Mouse (Mus musculus): Measurements from ENCODE around the gene Trim67.
A peak's percentile ranks its signal among the peaks of the same experiment; 100 is the strongest.

The Trim67 gene

DNA sequence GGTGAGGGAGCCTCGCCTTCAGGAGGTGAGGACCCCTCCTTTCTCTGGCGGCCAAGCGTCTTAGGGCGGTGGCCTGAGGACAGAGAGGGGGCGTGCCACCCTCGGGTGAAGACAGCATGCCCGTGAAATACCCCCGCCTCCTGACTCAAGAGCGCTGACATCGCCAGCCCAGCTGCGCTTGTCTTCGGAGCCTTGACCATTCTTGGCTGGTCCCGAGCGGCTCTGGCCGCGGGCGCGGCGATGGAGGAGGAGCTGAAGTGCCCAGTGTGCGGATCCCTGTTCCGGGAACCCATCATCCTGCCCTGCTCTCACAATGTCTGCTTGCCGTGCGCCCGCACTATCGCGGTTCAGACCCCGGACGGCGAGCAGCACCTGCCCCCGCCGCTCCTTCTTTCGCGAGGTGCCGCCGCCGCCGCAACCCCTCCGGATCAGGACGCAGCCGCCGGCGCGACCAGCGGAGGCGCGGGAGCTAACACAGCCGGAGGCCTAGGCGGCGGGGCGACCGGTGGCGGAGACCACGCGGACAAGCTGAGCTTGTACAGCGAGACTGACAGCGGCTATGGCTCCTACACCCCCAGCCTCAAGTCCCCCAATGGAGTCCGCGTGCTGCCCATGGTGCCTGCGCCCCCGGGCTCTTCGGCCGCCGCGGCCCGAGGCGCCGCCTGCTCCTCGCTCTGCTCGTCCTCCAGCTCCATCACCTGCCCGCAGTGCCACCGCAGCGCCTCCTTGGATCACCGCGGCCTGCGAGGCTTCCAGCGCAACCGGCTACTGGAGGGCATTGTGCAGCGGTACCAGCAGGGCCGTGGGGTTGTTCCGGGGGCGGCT lies 981 bp downstream of the Trim67 start:
- DNase-seq (ENCODE audit: extremely low read depth, low read depth, low spot score): no peak

DNA sequence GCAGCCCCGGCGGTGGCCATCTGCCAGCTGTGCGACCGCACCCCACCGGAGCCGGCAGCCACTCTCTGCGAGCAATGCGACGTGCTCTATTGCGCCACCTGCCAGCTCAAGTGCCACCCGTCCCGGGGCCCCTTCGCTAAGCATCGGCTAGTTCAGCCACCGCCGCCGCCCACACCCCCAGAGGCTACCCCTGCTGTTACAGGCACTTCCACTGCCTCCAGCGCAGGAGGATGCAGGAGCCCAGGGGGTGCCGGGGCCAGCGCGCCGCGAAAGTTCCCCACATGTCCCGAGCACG lies 1.5 kb downstream of the Trim67 start:
- DNase-seq (ENCODE audit: extremely low read depth, low read depth, low spot score): no peak

DNA sequence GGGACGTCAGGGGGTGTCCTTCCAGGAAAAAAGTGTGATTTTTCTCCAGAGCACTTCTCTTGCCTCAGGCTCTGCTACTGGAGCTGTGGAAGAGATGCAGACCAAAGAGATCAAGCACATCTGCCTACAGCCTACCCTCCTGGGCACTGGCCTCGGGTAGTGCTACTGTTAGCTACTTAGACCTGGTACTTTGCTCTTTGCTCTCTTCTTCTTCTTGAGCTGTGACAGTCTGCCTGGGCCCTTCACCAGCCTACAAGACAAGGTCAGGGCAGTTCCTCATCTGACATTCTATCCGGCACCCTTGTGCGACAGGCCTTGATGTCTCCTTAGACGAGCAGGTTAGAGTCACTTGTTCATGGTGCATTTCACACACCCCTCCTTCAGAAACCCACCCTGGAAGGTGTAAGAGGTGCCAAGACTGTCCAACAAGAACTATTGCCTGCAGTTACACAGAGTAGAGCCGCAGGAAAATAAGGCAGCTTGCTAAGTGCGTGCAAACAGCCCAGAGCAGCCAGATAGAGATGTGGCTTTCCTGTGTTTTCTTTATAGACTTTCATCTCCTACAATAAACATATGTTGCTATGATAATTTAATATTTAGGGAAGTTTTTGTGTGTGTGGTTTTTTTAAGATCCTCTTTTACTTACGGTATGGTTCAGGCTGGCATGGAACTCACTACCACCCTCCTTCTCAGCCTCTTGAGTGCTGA lies 3.0 kb downstream of the Trim67 start:
- DNase-seq (ENCODE audit: extremely low read depth, low read depth, low spot score): no peak

DNA sequence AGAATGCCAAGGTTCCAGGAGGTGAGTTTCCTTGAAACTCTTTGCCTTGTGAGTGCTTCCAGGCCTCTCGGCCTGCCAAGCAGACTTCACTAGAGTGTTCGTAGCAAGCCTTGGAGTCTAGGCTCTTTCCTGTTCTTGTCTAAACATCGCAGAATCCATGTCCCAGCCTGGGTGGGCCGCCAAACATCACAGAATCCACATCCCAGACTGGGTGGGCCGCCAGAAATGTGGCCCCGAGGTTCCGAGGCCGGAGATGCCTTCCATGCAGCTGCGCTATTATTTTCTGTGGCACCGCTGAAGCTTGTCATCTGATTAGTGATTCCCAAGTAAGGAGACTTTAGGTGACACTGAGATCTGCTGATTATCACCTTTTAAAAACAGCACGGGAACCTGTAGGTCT lies 7.7 kb downstream of the Trim67 start:
- DNase-seq (ENCODE audit: extremely low read depth, low read depth, low spot score): no peak

DNA sequence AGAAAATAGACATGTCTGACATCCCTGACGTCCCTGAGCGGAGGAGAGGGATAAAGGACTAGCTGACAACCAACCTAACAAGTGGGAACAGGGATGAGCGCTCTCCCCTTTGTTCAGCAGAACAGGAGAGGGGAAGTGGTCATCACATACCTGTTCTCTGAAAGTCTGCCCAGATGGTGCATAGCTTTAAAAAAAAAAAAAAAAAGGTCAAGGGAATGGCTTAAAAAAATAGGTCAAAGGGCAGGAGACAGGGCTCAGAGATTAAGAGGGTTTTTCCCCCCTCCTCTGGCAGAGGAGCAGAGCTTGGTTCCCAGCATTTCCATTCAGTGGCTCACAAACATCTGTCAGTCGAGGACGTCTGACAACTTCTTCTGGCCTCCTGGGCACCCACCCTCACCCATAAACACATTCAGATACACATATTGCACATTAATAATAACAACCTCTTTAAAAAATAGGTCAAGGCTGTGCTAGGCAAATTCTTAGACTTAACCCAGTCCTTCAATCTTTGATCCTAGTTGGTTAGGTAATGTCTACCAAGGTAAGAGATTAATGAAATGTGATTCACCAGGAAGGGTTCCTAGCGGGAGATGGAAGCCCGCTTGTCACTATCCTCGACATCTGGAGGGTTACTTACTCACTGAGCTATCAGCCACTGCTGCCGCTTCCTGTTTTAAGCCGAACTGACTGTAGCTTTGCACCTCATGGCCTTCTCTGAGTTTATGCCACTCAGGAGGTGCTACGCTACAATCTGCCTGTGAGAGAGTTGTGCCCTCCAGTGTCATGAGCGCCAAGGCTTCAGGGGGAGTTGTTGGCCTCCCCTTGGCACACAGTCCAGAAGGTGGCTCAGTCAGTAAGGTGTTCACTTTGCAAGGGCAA lies 11.2 kb downstream of the Trim67 start:
- no peak for DNase-seq (ENCODE audit: extremely low read depth, low read depth, low spot score)

DNA sequence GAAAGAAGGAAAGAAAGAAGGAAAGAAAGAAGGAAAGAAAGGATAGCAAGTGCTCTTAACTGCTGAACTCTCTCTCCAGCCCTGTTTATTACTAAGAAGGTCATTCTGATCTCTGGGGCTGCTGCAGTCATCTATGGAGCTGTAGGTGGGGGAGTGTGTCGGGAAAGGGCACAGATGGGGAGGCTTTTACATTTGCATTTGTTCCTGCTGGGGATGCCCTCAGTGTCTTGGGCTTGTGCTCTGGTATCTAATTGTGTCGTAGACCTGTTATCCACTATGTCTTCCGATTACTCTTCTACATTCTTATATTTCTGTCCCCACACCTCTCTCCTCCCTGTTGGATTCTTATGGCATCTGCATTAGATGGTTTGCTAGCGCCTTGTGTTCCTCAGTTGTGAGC lies 13.1 kb downstream of the Trim67 start:
- no peak for DNase-seq (ENCODE audit: extremely low read depth, low read depth, low spot score)

DNA sequence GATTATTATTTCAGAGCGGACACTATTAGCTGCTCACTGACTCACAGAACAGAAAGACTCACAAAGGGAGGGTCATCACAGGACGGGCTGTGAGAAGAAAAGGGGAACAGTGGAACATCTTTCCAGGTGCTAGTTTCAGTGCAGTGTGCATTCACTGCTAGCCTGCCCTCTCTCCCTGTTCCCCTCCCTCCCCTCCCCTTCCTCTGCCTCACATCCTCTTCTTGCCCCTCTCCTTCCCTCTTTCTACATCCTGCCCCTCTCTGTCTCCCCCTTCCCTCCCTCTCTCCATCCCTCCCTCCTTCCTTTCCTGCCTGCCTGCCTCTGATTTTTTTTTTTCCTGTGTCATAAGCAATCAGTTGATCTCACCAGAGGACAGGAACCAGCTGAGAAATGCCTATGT lies 16.5 kb downstream of the Trim67 start:
- no peak for DNase-seq (ENCODE audit: extremely low read depth, low read depth, low spot score)

DNA sequence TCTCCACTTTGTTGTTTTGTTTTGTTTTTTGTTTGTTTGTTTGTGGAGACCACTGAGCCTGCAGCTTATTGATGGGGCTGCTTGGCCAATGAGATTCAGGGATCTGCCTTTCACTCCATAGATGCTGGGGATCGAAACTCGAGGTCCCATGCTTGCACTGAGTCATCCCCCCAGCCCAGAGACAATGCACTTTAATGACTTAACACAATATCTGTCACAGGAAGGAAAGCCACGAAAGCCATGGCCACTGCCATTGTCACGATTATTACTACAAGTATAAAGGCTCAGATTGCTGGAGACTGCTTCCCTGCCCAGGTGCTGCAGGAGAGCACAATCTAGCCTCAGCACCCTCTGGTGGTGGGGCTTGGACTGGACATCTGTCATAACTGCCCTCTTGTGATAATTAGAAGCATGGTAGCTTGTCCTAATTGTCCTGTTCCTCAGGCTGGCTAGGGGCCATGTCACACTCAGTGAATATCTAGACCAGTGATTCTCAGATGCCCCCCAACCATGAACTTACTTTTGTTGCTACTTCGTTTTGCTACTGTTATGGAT lies 17.2 kb downstream of the Trim67 start:
- no peak for DNase-seq (ENCODE audit: extremely low read depth, low read depth, low spot score)

DNA sequence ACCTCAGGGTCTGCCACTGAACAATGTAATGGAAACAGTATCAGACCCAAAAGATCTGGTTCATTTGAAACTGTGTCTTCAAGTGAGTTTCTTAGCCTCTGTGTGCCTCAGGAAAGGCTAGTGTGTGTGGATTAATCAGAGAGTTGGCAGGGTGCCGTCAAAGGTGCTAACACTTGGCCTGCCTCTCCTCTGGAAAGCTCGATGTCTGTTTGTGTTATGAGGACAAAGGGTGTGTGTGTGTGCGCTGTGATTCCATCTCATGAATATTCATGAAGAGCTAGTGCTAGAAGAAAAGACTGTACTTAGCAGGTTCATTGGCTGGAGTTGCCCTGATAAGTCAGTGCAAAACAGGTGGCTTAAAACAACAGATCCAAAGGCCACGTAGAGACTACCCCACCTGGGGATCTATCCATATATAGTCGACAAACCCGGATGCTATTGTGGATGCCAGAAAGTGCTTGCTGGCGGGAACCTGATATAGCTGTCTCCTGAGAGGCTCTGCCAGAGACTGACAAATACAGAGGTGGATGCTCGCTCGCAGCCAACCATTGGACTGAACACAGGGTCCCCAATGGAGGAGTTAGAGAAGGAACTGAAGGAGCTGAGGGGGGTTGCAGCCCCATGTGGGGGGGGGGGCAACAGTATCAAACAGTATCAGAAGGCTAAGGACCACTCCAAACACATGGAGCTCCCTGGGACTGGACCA lies 17.9 kb downstream of the Trim67 start:
- DNase-seq (ENCODE audit: extremely low read depth, low read depth, low spot score): no peak

DNA sequence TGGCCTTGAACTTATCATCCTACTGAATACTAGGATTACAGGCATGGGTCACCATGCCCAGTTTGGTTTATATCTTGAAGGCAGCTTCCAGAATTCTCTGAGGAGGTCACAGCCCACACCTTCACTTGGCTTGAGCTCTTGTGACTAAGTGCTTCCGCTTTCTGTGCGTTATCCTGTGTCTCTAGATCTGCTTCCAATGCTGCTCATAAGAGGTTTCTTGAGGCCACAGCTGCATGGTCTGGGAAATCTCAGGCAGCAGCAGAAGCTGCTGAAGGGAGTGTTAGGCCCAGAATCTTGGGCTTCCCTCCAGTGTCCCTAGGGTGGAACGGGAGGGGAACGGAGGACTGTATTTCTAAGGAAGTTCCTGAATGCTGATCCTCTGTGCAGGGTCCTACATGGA lies 20.4 kb downstream of the Trim67 start:
- no peak for DNase-seq (ENCODE audit: extremely low read depth, low read depth, low spot score)

DNA sequence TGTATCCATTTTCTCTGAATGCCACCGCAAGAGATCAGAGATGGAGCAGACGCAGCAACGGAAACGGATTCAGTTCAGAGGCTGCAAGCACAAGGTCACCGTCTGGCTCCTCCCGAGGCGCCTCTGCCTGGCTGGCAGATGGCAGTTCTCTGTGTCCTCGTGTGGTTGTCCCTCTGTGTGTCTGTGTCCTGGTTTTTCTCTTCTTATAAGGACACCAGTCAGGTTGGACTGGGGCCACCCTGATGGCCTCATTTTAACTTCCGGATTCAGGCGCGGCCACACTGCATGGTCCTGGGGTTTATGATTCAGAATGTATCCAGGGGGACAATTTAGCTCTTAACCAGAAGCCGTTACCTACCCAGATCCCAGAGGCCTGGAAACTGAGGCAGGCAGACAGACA lies 23.0 kb downstream of the Trim67 start:
- DNase-seq (ENCODE audit: extremely low read depth, low read depth, low spot score): no peak

DNA sequence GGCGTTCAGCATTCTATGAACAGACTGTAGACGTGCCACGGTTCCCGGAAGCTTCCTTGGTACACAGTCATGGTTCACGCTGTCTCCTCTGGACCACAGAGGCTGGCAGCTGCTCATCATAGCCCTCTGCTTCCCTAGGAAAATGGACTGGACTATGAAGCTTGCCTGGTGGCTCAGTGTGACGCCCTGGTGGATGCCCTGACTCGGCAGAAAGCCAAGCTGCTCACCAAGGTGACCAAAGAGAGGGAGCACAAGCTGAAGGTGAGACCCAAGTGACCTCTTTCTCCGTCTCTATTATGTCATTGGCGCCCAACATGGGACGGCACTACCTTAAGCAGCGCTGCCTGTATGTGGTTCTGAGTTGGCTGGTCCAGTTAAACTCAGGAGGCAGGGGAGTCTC lies 24.0 kb downstream of the Trim67 start:
- no peak for DNase-seq (ENCODE audit: extremely low read depth, low read depth, low spot score)

DNA sequence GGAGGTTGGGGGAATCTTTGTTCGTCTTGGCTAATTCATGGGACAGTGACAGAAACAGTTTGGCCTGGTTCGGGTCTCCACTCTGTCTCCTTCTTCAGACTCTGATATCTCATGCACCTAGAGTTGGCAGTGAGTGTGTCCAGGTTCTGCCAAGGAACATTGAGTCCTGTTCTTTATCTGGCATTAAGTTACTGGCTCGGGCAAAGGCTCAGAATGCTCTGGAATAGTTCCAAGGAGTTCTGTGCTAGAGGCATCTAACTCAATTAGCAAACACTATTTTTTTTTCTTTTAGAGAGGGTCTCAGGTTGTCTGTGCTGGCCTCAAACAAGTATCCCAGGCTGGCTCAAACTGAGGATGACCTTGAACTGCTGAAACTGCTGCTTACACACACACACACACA lies 24.5 kb downstream of the Trim67 start:
- DNase-seq (ENCODE audit: extremely low read depth, low read depth, low spot score): no peak

DNA sequence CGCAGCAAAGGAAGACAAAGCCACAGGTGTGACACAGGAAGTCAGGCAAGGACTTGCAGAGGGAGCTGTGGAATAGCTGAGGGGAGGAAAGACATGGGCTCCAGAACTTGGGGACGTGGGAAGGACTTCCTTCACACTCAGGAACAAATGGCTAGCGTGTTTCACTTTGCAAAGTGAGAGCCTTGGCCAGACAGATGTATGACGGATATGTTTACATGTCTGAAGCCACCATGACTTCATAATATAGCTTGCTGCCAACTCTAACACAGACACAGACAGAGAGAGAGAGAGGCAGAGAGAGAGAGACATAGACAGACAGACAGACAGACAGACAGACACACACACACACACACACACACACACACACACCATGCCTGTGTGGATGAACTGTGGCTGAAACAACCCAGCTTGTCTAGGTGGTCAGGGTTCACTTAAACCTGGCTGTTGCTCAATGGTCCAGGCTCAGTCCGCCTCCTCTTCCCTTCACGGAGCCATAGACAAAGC lies 26.8 kb downstream of the Trim67 start:
- no peak for DNase-seq (ENCODE audit: extremely low read depth, low read depth, low spot score)

DNA sequence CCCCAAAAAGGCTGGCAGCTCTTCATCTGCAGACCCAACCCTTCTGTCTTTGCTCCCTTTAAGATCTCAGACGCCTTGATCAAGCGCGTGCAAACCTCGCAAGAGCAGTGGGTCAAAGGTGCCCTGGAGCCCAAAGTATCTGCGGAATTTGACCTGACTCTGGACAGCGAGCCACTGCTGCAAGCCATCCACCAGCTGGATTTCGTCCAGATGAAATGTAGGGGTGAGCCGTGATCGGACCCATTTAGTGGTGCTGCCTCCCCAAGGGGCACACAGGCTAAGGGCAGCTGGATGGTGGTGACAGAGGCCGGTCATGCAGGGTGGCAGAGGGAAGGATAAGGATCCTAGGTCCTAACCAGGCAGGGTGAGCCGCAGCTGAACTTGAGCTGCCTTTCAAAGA lies 27.2 kb downstream of the Trim67 start:
- DNase-seq (ENCODE audit: extremely low read depth, low read depth, low spot score): no peak

DNA sequence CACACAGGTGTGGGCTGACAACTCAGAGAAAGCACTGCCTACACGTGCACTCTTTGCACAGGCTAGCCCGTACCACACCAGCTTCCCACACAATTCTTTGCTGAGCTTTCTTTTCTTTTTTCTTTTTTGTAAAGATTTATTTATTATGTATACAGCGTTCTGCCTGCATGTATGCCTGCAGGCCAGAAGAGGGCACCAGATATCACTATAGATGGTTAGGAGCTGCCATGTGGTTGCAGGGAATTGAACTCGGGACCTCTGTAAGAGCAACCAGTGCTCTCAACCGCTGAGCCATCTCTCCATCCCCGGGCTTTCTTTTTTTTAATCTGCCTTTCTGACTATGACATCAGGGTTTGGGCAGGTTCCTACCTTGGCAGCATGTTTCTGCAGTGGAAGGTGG lies 30.6 kb downstream of the Trim67 start:
- no peak for DNase-seq (ENCODE audit: extremely low read depth, low read depth, low spot score)

DNA sequence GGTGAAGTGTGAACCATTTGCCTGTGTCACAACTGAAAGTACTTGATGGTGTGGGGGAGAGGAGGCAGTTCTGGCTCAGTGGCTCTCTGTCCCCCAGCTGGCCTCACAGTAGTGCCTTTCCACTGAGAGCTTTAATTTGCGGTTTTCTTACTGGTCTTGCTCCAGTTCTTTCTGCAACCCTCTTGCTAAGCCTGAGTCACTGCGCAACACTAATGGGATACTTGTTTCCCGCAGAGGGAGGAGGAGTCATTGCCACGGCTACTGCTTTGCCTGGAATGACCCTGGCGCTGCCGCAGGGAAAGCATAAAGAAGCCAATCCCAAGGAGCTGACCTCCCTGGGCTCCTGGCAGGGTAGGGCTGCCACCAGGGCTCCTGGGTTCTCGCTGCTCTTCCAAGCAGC lies 33.8 kb downstream of the Trim67 start:
- DNase-seq (ENCODE audit: extremely low read depth, low read depth, low spot score): peak; percentile 90

DNA sequence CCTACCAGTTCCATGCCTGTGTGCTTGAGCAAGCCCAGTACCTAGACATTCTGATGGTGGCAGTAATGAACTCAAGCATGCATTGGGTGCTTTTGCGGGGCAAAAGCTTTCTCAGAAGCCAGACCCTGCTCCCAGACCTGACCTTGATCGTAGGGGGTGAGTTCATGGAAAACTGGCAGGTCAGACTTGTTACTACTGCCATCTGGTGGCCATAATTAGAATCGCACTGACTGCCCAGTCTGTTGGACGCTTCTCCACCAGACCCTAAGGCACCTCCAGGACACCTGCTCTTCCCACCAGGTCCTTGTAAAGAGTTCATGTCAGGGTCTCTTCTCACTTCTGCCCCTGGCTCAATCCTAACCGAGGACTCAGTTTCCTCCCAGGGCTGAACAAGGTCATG lies 34.5 kb downstream of the Trim67 start:
- DNase-seq (ENCODE audit: extremely low read depth, low read depth, low spot score): no peak

DNA sequence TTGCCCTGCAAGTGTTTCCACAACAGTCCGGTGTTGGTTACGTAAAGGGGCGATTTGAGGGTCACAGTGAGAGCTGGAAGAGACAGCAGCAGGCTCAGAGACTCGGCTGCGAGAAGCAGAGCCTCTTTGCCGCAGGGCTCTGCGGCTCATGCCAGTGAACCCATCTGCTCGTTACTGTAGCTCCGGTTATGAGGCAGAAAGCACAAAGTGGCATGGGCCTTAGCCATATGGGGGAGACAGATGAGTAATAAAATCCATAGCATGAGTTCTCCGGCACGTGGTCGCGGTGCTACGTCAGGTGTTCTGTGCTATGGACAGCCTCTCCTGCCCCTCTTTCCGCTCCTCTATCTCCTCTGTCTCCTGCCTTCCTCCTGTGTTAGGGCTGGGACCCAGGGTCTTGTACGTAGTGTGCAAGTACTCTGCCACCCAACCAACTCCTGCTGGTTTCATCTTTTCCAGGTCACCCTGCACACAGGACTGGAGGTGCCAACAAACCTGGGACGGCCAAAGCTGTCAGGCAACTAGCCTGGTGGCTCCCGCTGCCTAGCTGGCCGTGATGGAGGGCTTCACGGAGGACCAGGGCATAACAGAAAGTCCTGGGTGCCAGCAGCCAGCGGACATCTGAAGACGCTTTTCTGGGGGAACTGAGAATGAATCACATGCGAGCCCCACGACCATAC lies 35.8 kb downstream of the Trim67 start:
- DNase-seq (ENCODE audit: extremely low read depth, low read depth, low spot score): no peak

DNA sequence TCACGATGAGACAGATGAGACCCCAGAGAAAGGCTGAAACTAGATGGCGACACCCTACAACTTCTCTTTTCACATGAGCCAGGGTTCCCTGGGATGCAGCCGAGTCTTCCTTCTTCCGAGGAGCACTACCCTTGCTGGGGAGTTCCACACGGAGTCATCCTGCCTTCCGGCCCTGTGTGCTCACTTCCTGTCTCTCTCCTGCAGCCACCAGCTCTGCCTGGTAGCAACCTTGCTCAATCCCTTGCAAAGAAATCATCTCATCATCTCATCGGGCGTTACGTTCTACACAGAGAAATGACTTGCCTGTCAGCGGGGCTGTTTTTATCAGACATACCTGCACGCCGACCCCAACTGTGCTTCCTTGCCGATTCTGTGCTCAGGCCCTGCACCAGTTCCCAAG lies 37.2 kb downstream of the Trim67 start:
- DNase-seq (ENCODE audit: extremely low read depth, low read depth, low spot score): no peak

All from fat pad, adult 2 months (tissue).